Mouse (Mus musculus): ENCODE data around the gene Dnpep.

Dnpep gene

DNA sequence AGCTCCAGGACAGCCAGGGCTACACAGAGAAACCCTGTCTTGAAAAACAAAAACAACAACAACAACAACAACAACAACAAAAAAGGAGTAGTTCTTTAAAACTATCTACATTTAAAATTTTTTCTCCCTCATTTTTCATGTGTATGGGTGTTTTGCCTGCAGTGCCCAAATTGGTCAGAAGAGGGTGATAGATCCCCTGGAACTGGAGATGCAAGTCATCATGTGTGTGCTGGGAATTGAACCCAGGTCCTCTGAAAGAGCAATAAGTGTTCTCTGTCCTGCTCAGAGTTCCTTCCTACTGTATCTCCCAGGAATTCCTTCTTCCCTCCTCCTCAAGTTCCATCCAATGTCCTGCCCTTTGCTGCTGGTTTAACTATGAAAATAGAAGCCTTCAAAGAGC lies 9.7 kb upstream of the Dnpep start:
- DNase-seq (ENCODE audit: low spot score in 2 of 2), result no peak

DNA sequence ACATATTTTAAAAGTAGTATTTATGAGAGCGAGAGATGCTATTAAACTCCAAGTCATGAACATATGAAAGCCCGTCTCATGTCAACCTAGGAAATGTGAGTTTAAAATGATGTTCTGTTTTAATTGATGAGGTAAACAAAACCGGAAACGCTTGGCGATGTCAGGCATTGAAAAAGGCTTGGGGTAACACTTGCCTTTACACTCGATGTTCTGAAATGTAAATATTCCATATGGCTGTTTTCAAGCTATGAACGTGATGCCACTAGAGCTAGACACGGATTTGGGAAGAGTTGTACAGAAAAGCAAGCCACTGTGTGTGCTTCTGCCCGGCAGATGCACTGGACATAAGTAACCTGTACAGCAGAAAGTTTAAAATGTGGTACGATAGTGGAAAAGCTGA lies 1.4 kb upstream of the Dnpep start:
- no peak for DNase-seq (ENCODE audit: low spot score in 2 of 2)

DNA sequence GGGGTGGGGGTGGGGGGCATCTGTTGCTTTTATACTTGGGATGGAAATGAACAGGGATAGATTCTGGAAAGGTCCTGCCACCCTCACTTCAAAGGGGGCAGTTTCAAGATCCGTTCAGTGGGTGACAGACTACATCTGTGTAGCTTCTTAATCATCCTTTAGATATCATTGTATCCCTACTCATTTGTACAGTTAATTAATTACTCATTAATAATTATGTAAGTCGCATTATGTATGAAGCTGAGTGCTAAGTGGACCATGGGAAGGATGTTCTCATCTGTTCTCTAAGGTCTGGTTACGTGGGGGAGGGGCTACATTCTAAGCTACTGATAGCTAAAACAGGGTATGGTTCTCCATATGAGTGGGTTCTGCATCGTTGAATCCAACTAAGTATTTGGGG lies 946 bp upstream of the Dnpep start:
- DNase-seq (ENCODE audit: low spot score in 2 of 2), result no peak

GRCm38 (mm10) chr1:75318301-75318700 lies 511 bp upstream of the Dnpep start:
- no peak for DNase-seq (ENCODE audit: low spot score in 2 of 2)

DNA sequence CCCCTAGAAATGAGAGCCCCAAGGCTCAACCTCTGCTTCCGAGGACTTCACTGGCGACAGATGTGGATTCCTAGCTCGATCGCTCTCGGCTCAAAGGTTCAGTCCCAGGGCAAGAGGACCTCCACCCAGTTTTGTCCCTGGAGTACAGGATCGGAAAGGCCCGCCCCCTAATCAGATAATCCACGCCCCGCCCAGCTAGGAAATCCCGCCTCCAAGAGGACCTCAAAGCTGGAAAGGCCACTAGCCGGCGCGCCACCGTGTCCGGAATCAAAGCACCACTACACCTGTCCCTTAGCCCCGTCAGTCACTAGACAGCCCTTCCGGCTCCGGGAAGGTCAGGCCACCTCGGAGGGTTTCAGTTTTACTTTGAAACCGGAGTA lies 939 bp downstream of the Dnpep start:
- peak; percentile 81 to 89 for DNase-seq (ENCODE audit: low spot score in 2 of 2)

GRCm38 (mm10) chr1:75315456-75316365 lies 2.1 kb downstream of the Dnpep start:
- no peak for DNase-seq (ENCODE audit: low spot score in 2 of 2)

GRCm38 (mm10) chr1:75315011-75315410 lies 2.8 kb downstream of the Dnpep start:
- DNase-seq (ENCODE audit: low spot score in 2 of 2), result no peak

DNA sequence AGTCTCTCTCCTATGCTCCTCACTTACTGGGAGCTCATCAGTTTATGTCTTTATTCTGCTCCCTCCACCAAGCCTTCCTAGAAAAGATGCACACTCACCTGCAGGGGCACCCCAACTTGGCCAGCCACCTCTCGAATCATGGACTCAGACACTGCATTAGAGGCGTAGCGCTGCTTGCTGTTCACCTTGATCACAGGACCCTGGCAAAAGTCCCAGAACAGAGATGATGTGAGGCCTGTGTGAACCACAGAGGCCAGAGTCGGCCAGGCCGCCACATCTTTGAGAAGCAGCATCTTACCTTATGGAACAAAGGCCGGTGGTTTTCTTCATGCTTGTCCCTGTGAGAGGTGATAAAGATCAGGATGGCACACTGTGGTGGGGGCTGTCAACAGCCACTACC lies 6.1 kb downstream of the Dnpep start:
- no peak for DNase-seq (ENCODE audit: low spot score in 2 of 2)

- DNase-seq (ENCODE audit: low spot score in 2 of 2), result no peak
These were observed 13.1 kb downstream of the Dnpep start for GRCm38 (mm10) chr1:75304662-75305061.

DNA sequence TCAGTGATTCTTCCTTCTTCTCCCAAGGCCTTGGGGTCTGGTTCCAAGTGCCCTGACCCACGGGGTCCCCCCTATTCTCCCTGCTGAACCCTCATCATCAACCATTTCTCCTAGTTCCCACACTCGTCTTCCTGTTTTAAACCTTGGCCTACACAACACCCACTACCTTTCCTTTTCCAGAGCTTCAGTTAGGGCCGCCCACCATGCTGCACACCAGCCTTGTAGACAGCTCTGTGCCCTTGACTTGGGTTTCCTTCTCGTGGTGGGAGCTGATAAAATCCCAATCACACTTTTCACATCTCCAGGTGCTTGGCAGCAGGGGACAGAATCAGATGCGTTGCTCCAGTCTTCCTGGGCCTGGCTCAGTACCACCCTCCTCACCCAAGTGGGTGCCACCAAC lies 23.5 kb downstream of the Dnpep start:
- DNase-seq (ENCODE audit: low spot score in 2 of 2), result no peak

DNA sequence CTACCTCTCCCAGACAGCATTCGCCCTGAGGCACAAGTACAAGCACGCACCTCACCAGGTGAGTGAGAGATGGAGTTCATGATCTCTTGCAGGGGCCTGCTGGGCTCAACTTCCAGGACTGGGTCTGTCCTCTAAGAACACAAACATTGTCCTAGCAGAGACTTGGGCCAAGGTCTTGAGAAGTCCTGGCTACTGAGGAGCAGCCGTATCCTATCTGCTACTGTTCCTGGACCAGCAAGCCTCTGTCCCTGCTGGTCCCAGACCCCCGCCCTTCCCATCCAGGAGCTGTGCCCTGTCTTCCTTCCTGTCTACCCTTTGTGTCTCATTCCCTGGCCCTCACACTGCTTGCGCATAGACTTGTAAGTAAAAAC lies 24.5 kb downstream of the Dnpep start:
- DNase-seq (ENCODE audit: low spot score in 2 of 2), result no peak

- DNase-seq (ENCODE audit: low spot score in 2 of 2), result no peak
These were observed 25.1 kb downstream of the Dnpep start for GRCm38 (mm10) chr1:75292476-75293330.

GRCm38 (mm10) chr1:75291321-75291720 lies 26.5 kb downstream of the Dnpep start:
- DNase-seq (ENCODE audit: low spot score in 2 of 2), result no peak

DNA sequence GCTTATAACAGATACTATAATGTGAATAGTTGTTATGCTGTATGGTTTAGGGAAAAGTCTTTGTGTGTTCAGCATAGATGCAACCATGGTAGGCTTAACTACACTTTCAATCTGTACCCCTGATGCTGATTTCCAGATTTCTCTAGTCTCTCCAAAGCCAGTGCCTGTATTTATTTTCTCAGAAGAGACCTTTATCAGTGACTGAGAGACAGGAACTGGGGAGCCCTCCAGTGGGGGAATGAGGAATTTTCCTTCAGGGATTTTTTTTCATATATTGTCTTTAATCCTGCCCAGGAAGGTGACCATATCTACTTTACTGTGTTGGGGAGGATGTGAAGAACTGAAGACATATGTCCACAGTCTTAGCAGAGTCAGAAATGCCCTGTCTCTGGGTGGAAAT lies 27.2 kb downstream of the Dnpep start:
- no peak for DNase-seq (ENCODE audit: low spot score in 2 of 2)

GRCm38 (mm10) chr1:75289888-75290431 lies 27.8 kb downstream of the Dnpep start:
- DNase-seq (ENCODE audit: low spot score in 2 of 2), result no peak

DNA sequence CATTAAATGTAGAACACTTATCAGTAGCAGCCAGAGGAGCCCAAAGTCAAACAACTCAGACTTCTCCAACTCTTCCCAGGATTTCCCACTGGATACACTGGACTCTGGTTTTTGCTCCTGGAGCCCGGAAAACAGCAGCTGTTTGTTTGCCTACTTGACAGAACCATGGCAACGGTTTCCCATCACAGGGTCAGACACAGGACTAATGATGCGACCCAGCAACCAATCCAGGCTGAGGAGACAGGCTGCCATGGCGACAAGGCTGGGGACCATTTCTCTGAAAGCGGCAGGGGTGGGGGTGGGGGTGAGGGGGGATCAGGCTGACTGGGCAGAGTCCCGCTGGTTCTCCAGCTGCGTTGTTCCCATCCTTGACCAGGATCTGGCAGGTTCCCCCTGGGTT lies 28.4 kb downstream of the Dnpep start:
- no peak for DNase-seq (ENCODE audit: low spot score in 2 of 2)

DNA sequence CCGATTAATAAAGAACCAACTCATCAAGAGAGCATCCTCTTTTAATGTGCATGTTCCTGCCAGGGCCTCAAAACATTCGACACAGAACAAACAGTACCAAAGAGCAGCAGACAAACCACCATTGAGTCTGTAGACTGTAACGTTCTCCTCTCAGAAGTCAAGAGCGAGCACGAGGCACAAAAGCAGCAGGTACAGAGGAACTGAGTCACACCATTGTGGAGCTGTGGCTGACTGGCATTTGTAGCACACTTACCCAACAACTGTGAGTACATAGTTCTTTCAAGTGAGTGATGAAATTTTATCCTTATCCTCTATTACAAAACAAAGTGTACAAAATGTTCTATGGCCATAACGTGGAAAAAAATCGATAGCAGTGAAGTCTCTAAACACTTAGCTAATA lies 32.9 kb downstream of the Dnpep start:
- no peak for DNase-seq (ENCODE audit: low spot score in 2 of 2)

DNA sequence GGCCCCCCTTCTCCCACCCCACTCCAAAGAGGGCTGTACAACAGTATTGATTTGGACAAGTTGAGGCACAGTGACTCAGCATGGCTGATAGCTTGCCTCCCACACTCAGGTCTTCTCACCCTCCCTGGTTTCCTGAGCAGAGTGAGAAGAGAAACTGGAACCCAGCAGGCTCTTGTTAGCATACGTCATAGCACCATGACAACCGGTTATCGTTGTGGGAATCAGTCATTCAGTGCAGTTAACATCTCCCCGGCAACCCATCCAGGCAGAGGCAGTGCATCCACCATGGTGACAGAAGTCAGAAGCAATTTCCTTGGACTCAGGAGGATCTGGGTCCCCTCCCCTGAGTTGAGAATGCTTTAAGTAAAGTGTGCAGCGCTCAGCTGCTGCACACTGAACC lies 34.8 kb downstream of the Dnpep start:
- no peak for DNase-seq (ENCODE audit: low spot score in 2 of 2)

GRCm38 (mm10) chr1:75278228-75278627 lies 39.6 kb downstream of the Dnpep start, which contains the start of gene Resp18:
Gene Resp18 (minus strand): TSS chr1:75278415.
- DNase-seq (ENCODE audit: low spot score in 2 of 2), result no peak

DNA sequence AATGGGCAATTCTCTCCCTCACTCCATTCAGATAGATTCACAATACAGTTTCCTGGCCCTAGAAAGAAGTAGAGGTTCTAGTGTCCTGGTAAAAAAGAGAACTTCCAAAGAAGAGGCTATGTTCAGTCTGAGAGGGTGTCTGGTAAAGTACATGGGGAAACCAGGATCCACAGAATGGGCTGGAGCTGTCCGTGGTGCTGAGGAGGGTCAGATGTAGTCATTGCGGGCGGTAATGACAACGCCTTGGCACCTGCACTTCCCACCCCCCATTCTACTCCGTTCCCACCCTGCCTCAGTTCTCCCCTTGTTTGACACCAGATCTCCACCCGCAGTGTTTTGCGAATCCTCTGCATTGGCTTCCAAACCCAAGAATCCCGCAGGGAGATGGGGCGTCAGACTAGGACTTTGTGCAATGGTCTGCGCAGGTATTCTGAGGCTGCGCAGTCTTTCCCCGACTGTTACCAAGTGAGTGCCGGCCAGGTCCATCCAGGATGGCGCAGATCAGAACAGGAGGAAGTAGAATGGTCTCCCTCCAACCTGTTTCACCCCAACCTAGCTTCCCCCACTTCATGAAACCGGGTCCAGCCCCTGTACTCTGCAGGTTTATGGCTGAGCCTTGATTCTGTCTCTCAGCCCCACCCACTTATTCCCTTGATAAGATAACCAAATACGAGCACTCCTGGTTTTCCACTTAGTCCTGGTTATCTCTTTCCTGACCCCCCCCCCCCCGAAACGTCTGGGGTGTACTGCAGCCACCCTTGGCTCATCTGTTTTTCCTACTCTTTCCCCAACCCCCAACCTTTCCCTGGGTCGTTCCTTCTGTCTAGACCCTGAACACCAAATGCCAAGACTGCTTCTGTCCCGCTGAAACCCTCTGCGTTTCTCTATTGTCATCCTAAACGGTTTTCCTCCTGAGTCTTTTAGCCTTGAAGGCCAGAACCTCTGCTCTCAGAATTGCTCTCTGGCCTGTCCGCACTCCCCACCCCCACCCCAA lies 40.3 kb downstream of the Dnpep start:
- peak in 1 of 2 experiments; percentile 71 for DNase-seq (ENCODE audit: low spot score in 2 of 2)

All from spleen, postnatal 4 days (tissue).